ENCODE assay signal across 15 mouse cellular contexts in the genomic region with DNA sequence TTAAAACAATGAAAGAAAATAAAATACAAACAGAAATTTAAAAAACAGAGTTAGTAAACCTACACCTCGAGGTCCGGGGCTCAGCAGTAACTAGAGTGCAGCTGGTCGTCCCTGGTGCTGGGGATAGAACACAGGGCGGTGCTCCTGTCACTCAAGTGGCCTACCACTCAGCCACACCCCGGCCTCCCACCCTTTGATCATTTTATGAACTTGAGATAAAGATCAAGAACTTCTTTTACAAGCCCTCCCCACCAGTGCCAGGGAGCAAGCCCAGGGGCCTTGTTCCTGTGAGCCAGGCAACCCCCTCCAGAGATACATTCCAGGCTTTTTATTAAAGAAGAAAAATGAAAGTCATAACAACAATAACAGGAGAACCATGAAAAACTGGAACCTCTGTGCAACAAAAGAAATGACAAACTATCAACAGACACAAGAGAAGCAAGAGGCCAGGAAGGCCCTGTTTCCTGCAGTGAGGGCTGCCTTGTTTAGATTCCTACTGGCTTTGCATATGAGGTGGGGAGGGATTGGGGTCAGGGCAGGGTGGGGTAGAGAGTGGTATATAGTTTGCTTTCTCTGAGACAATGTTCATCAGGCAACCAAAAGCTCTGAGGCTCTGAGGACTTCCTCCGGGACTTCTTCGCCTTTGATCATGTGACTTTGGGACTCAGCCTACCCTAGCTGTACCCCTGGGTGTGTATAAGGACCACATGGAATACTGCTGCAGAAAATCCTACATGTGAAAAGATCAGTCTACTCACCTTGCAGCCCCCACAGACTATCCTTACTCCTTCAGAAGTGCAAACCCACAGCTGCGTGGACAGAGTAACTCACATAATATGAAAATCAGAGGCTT. TPM values are rescaled to one million over a fixed set of nuclear protein-coding genes. Genes with fewer than 3 reads are reported as not detected.
DNase-seq lines count a peak whose midpoint lies in the region; ATAC-seq and TF ChIP-seq lines count a peak whose summit lies in the region.
"Had no signal": no experiment of that assay in that cellular context is flagged by ENCODE, and none has a peak within 500 bp of the region (broad histone marks: within the 10 kb centered on the region; RNA-seq: fewer than 3 reads in every experiment).

No protein-coding gene starts in this region.

- no peak overlapping the region for H3K4me3 ChIP-seq in hindbrain, embryonic 10.5 days
- H3K4me3 ChIP-seq in hindbrain, embryonic 13.5 days, result no peak overlapping the region
- H3K4me3 ChIP-seq in limb, embryonic 15.5 days, result no peak overlapping the region
- no peak overlapping the region for H3K4me3 ChIP-seq in hindbrain, postnatal 0 days (ENCODE audit: low read length)
- H3K4me3 ChIP-seq: forebrain, embryonic 12.5 days had no signal

- 46% methylated on average over 8 of the region's 8 CpGs for WGBS in hindbrain, embryonic 10.5 days
- WGBS in hindbrain, embryonic 13.5 days, result 46% methylated on average over 8 of the region's 8 CpGs
- WGBS in limb, embryonic 15.5 days, result 36% methylated on average over 8 of the region's 8 CpGs
- WGBS in hindbrain, postnatal 0 days, result 50% methylated on average over 8 of the region's 8 CpGs

- ATAC-seq in hindbrain, embryonic 13.5 days (ENCODE audit: low FRiP score), result no peak
- ATAC-seq in CD4-positive, CD25-positive, alpha-beta regulatory T cell, adult 4 months, result peak; percentile 74
- no peak for ATAC-seq in limb, embryonic 15.5 days (ENCODE audit: insufficient number of reproducible peaks, low FRiP score, low TSS enrichment, low read depth)
- peak; percentile 16; the same call in 1 of the 2 replicates for ATAC-seq in megakaryocyte progenitor cell, adult 5-6 weeks (replicated peaks; ENCODE audit: poor library complexity)
- no peak for ATAC-seq in hindbrain, postnatal 0 days

- H3K27ac ChIP-seq in hindbrain, embryonic 10.5 days, result 0 out of 2 replicates have a peak overlapping the region, but pooled peaks have one; percentile 35
- H3K27ac ChIP-seq in hindbrain, embryonic 13.5 days, result no peak overlapping the region
- peak overlapping the region; percentile 40 for H3K27ac ChIP-seq in limb, embryonic 15.5 days
- no peak overlapping the region for H3K27ac ChIP-seq in hindbrain, postnatal 0 days
- H3K27ac ChIP-seq: forebrain, embryonic 12.5 days had no signal

- no peak overlapping the region for H3K4me2 ChIP-seq in hindbrain, embryonic 13.5 days
- H3K4me2 ChIP-seq in limb, embryonic 15.5 days, result no peak overlapping the region
- H3K4me2 ChIP-seq in hindbrain, postnatal 0 days (ENCODE audit: low read depth, low read length), result no peak overlapping the region
- H3K4me2 ChIP-seq: forebrain, embryonic 12.5 days had no signal

- H3K9ac ChIP-seq in hindbrain, embryonic 13.5 days, result no peak overlapping the region
- no peak overlapping the region for H3K9ac ChIP-seq in limb, embryonic 15.5 days
- no peak overlapping the region for H3K9ac ChIP-seq in hindbrain, postnatal 0 days (replicated peaks; ENCODE audit: low read length)
- H3K9ac ChIP-seq: forebrain, embryonic 12.5 days had no signal

- peaks cover 86% of the 10 kb centered on the region for H3K27me3 ChIP-seq in hindbrain, embryonic 10.5 days (ENCODE audit: insufficient read depth, poor library complexity, severe bottlenecking)
- peaks cover 40% of the 10 kb centered on the region for H3K27me3 ChIP-seq in hindbrain, embryonic 13.5 days
- no peaks in the 10 kb centered on the region for H3K27me3 ChIP-seq in limb, embryonic 15.5 days
- H3K27me3 ChIP-seq in hindbrain, postnatal 0 days (ENCODE audit: insufficient read depth, low read length), result no peaks in the 10 kb centered on the region

- H3K4me1 ChIP-seq in hindbrain, embryonic 10.5 days (replicated peaks), result peaks cover 45% of the 10 kb centered on the region
- peaks cover 24% of the 10 kb centered on the region for H3K4me1 ChIP-seq in hindbrain, embryonic 13.5 days (replicated peaks)
- peaks cover 29% of the 10 kb centered on the region for H3K4me1 ChIP-seq in limb, embryonic 15.5 days
- H3K4me1 ChIP-seq in hindbrain, postnatal 0 days (ENCODE audit: insufficient read depth, low read length), result peaks cover 5% of the 10 kb centered on the region; the same call in 1 of the 2 replicates

- no peaks in the 10 kb centered on the region for H3K36me3 ChIP-seq in hindbrain, embryonic 10.5 days
- no peaks in the 10 kb centered on the region for H3K36me3 ChIP-seq in hindbrain, embryonic 13.5 days
- H3K36me3 ChIP-seq in limb, embryonic 15.5 days, result no peaks in the 10 kb centered on the region
- no peaks in the 10 kb centered on the region for H3K36me3 ChIP-seq in hindbrain, postnatal 0 days (ENCODE audit: insufficient read depth, low read length)
- H3K36me3 ChIP-seq: forebrain, embryonic 12.5 days had no signal

- no peak for DNase-seq in hindbrain, embryonic 10.5 days (ENCODE audit: low spot score)
- DNase-seq in MN1 (ENCODE audit: low spot score), result no peak
- no peak for DNase-seq in hindbrain, postnatal 0 days (ENCODE audit: low spot score)
- DNase-seq in left cerebral cortex, adult 18-20 months (ENCODE audit: low spot score in 2 of 2), result no peak
- DNase-seq: heart, postnatal 36 days; kidney, adult 8-10 months had no signal

- TF ChIP-seq CTCF in hindbrain, postnatal 0 days (IDR thresholded peaks at IDR 0.05; ENCODE audit: low read depth), result no peak

- no peaks in the 10 kb centered on the region for H3K9me3 ChIP-seq in hindbrain, embryonic 10.5 days
- no peaks in the 10 kb centered on the region for H3K9me3 ChIP-seq in hindbrain, embryonic 13.5 days
- no peaks in the 10 kb centered on the region for H3K9me3 ChIP-seq in limb, embryonic 15.5 days
- no peaks in the 10 kb centered on the region for H3K9me3 ChIP-seq in hindbrain, postnatal 0 days (ENCODE audit: low read length)
- H3K9me3 ChIP-seq: forebrain, embryonic 12.5 days had no signal

RNA-seq across cellular contexts. Expression of gene Sept8, which starts 2.1 kb away (rescaled TPM):
- polyA plus RNA-seq in hindbrain, embryonic 10.5 days (2016; fragmentation: Nextera tagmentation; extraction: Ambion mirVana), result 14.8 and 15.6 TPM in 2 replicates
- polyA plus RNA-seq in hindbrain, embryonic 13.5 days (2015; fragmentation: Nextera tagmentation; extraction: Ambion mirVana), result 16.4 and 17.3 TPM in 2 replicates
- polyA plus RNA-seq in CD4-positive, CD25-positive, alpha-beta regulatory T cell, adult 4 months (2017; shearing (Covaris generic)), result 1 to 10 TPM in 1 of 2 experiments, under 1 TPM in 1; 0.95 to 1.0 TPM
- 54.9 and 55.4 TPM in 2 replicates for polyA plus RNA-seq in limb, embryonic 15.5 days (2015; fragmentation: Nextera tagmentation; extraction: Ambion mirVana)
- total RNA-seq in megakaryocyte progenitor cell, adult 5-6 weeks (2015), result 15.5 and 27.3 TPM in 2 replicates
- total RNA-seq in megakaryocyte progenitor cell, adult 5-6 weeks (2017), result 11.0 and 24.6 TPM in 2 replicates
- 55.3 and 56.6 TPM in 2 replicates for total RNA-seq in hindbrain, postnatal 0 days (2014; rRNA removed)
- polyA plus RNA-seq in hindbrain, postnatal 0 days (2015; fragmentation: Nextera tagmentation; extraction: Ambion mirVana), result 19.1 and 20.9 TPM in 2 replicates
- 100 to 1,000 TPM; 288 to 309 TPM for total RNA-seq in left cerebral cortex, adult 18-20 months (2021)

RNA-seq across cellular contexts. Expression of gene Sowaha, which starts 36.9 kb away (rescaled TPM):
- polyA plus RNA-seq in hindbrain, embryonic 10.5 days (2016; fragmentation: Nextera tagmentation; extraction: Ambion mirVana), result 0.26 and 0.44 TPM in 2 replicates
- polyA plus RNA-seq in hindbrain, embryonic 13.5 days (2015; fragmentation: Nextera tagmentation; extraction: Ambion mirVana), result 0.55 and 0.71 TPM in 2 replicates
- not detected for polyA plus RNA-seq in CD4-positive, CD25-positive, alpha-beta regulatory T cell, adult 4 months (2017; shearing (Covaris generic))
- polyA plus RNA-seq in limb, embryonic 15.5 days (2015; fragmentation: Nextera tagmentation; extraction: Ambion mirVana), result 0.21 and 0.28 TPM in 2 replicates
- total RNA-seq in megakaryocyte progenitor cell, adult 5-6 weeks (2015), result 0.73 and 0.79 TPM in 2 replicates
- total RNA-seq in megakaryocyte progenitor cell, adult 5-6 weeks (2017), result 0.29 and 0.91 TPM in 2 replicates
- total RNA-seq in hindbrain, postnatal 0 days (2014; rRNA removed), result 8.7 and 10.6 TPM in 2 replicates
- 4.1 and 4.2 TPM in 2 replicates for polyA plus RNA-seq in hindbrain, postnatal 0 days (2015; fragmentation: Nextera tagmentation; extraction: Ambion mirVana)
- total RNA-seq in left cerebral cortex, adult 18-20 months (2021), result 10 to 100 TPM; 61.7 to 78.5 TPM
- total RNA-seq: CH12.LX; liver, adult 2 months had no signal
- polyA plus RNA-seq: liver, adult 2 months had no signal

RNA-seq across cellular contexts. Expression of gene Gm9945, which starts 37.0 kb away (rescaled TPM):
- polyA plus RNA-seq in hindbrain, embryonic 10.5 days (2016; fragmentation: Nextera tagmentation; extraction: Ambion mirVana), result not detected in 2 replicates
- 0.28 TPM in 1 of 2 replicates, not detected in the other for polyA plus RNA-seq in hindbrain, embryonic 13.5 days (2015; fragmentation: Nextera tagmentation; extraction: Ambion mirVana)
- polyA plus RNA-seq in CD4-positive, CD25-positive, alpha-beta regulatory T cell, adult 4 months (2017; shearing (Covaris generic)), result not detected
- polyA plus RNA-seq in limb, embryonic 15.5 days (2015; fragmentation: Nextera tagmentation; extraction: Ambion mirVana), result not detected in 2 replicates
- not detected in 2 replicates for total RNA-seq in megakaryocyte progenitor cell, adult 5-6 weeks (2015)
- not detected in 2 replicates for total RNA-seq in megakaryocyte progenitor cell, adult 5-6 weeks (2017)
- total RNA-seq in hindbrain, postnatal 0 days (2014; rRNA removed), result not detected in 2 replicates
- 0.39 and 0.53 TPM in 2 replicates for polyA plus RNA-seq in hindbrain, postnatal 0 days (2015; fragmentation: Nextera tagmentation; extraction: Ambion mirVana)
- 1 to 10 TPM; 2.0 to 2.1 TPM for total RNA-seq in left cerebral cortex, adult 18-20 months (2021)
- total RNA-seq: CH12.LX; gastrocnemius, postnatal 4 days; heart, postnatal 36 days; liver, adult 2 months had no signal
- polyA plus RNA-seq: forebrain, embryonic 12.5 days; liver, adult 2 months had no signal

RNA-seq across cellular contexts. Expression of gene Gm9837, which starts 46.7 kb away (rescaled TPM):
- not detected in 2 replicates for polyA plus RNA-seq in hindbrain, embryonic 10.5 days (2016; fragmentation: Nextera tagmentation; extraction: Ambion mirVana)
- not detected in 2 replicates for polyA plus RNA-seq in hindbrain, embryonic 13.5 days (2015; fragmentation: Nextera tagmentation; extraction: Ambion mirVana)
- polyA plus RNA-seq in CD4-positive, CD25-positive, alpha-beta regulatory T cell, adult 4 months (2017; shearing (Covaris generic)), result not detected
- not detected in 2 replicates for polyA plus RNA-seq in limb, embryonic 15.5 days (2015; fragmentation: Nextera tagmentation; extraction: Ambion mirVana)
- total RNA-seq in megakaryocyte progenitor cell, adult 5-6 weeks (2015), result not detected in 2 replicates
- total RNA-seq in megakaryocyte progenitor cell, adult 5-6 weeks (2017), result not detected in 2 replicates
- not detected in 2 replicates for total RNA-seq in hindbrain, postnatal 0 days (2014; rRNA removed)
- polyA plus RNA-seq in hindbrain, postnatal 0 days (2015; fragmentation: Nextera tagmentation; extraction: Ambion mirVana), result not detected in 2 replicates
- total RNA-seq in left cerebral cortex, adult 18-20 months (2021), result not detected
- total RNA-seq: CH12.LX; gastrocnemius, postnatal 4 days; heart, postnatal 36 days; layer of hippocampus, postnatal 25 days; liver, adult 2 months had no signal
- polyA plus RNA-seq: forebrain, embryonic 12.5 days; liver, adult 2 months had no signal

RNA-seq across cellular contexts. Expression of gene Kif3a, which starts 50.2 kb away (rescaled TPM):
- polyA plus RNA-seq in hindbrain, embryonic 10.5 days (2016; fragmentation: Nextera tagmentation; extraction: Ambion mirVana), result 67.8 and 71.5 TPM in 2 replicates
- 275 and 285 TPM in 2 replicates for polyA plus RNA-seq in hindbrain, embryonic 13.5 days (2015; fragmentation: Nextera tagmentation; extraction: Ambion mirVana)
- 1 to 10 TPM; 8.1 to 8.7 TPM for polyA plus RNA-seq in CD4-positive, CD25-positive, alpha-beta regulatory T cell, adult 4 months (2017; shearing (Covaris generic))
- polyA plus RNA-seq in limb, embryonic 15.5 days (2015; fragmentation: Nextera tagmentation; extraction: Ambion mirVana), result 69.2 and 82.2 TPM in 2 replicates
- 3.9 TPM in 2 replicates for total RNA-seq in megakaryocyte progenitor cell, adult 5-6 weeks (2015)
- total RNA-seq in megakaryocyte progenitor cell, adult 5-6 weeks (2017), result 6.2 and 9.1 TPM in 2 replicates
- total RNA-seq in hindbrain, postnatal 0 days (2014; rRNA removed), result 73.7 and 82.9 TPM in 2 replicates
- polyA plus RNA-seq in hindbrain, postnatal 0 days (2015; fragmentation: Nextera tagmentation; extraction: Ambion mirVana), result 332 and 344 TPM in 2 replicates
- 100 to 1,000 TPM; 118 to 119 TPM for total RNA-seq in left cerebral cortex, adult 18-20 months (2021)

Comparison
In these comparisons a context has a peak if more than half of its experiments do, and no peak if none do; other contexts are left out.
1. H3K27ac ChIP-seq: peak in hindbrain, embryonic 10.5 days (single experiment) and limb, embryonic 15.5 days (single experiment); none in hindbrain, embryonic 13.5 days (single experiment) and hindbrain, postnatal 0 days (single experiment).
2. ATAC-seq: peak in CD4-positive, CD25-positive, alpha-beta regulatory T cell, adult 4 months (single experiment) and megakaryocyte progenitor cell, adult 5-6 weeks (single experiment); none in hindbrain, embryonic 13.5 days (single experiment), limb, embryonic 15.5 days (single experiment) and hindbrain, postnatal 0 days (single experiment).